Mouse (Mus musculus) liver, embryonic 14.5 days (tissue): ENCODE measurements around the gene Adamts7. TPM values are rescaled to one million over a fixed set of nuclear protein-coding genes. Genes with fewer than 3 reads are reported as not detected.

ENCODE experiments used
- ATAC-seq: fragments of 200-750 bp; cut with Nextera tagmentation; 2 replicates; pipeline ENCODE4 v1.8.0; 2017; ENCODE audit warnings: moderate number of reproducible peaks, mild to moderate bottlenecking, moderate library complexity; ENCODE audit not compliant: insufficient read depth
- DNase-seq, 3 experiments: peaks; one replicate each; pipeline ENCODE4 v3.0.0-alpha.2; 2012 to 2013; ENCODE audit warnings: low read depth in 3 of 3, low spot score in 3 of 3
- H3K27ac ChIP-seq: fragments of 300-500 bp; sonication (generic); 2 replicates; pipeline ENCODE4 v1.5.1; 2014; ENCODE audit warnings: moderate library complexity, mild to moderate bottlenecking, control low read depth, inconsistent platforms
- H3K27me3 ChIP-seq: fragments of 300-500 bp; sonication (generic); 2 replicates; pipeline ENCODE4 v1.6.1; 2014; ENCODE audit warnings: mild to moderate bottlenecking, low read length, moderate library complexity; ENCODE audit not compliant: control insufficient read depth, insufficient read depth
- H3K36me3 ChIP-seq: fragments of 300-500 bp; sonication (generic); replicated peaks from 2 replicates; pipeline ENCODE4 v1.6.1; 2014; ENCODE audit warnings: low read depth; ENCODE audit not compliant: control insufficient read depth, insufficient read depth
- H3K4me1 ChIP-seq, 2 experiments: fragments of 200-500 bp in 1 of 2; fragments of 300-500 bp in 1 of 2; sonication (generic) in 1 of 2; replicated peaks; 2 replicates each; pipeline ENCODE4 v1.6.1; 2012 to 2014; ENCODE audit warnings: antibody characterized with exemption in 1 of 2, inconsistent platforms in 1 of 2, low read length in 1 of 2; ENCODE audit not compliant: control insufficient read depth in 2 of 2, insufficient read depth in 2 of 2
- H3K4me2 ChIP-seq: fragments of 300-500 bp; sonication (generic); 2 replicates; pipeline ENCODE4 v1.6.1; 2014; ENCODE audit warnings: low read depth, mild to moderate bottlenecking, control low read depth, moderate library complexity
- H3K4me3 ChIP-seq, 2 experiments: fragments of 200-500 bp in 1 of 2; fragments of 300-500 bp in 1 of 2; sonication (generic) in 1 of 2; 2 replicates each; pipeline ENCODE4 v1.5.1; 2012 to 2014; ENCODE audit warnings: low read depth in 2 of 2, low read length in 2 of 2, mild to moderate bottlenecking in 2 of 2, control low read depth in 1 of 2, inconsistent platforms in 1 of 2, moderate library complexity in 1 of 2; ENCODE audit not compliant: insufficient read depth in 1 of 2
- H3K9ac ChIP-seq: fragments of 300-500 bp; sonication (generic); replicated peaks from 2 replicates; pipeline ENCODE4 v1.6.1; 2014; ENCODE audit warnings: mild to moderate bottlenecking, control low read depth, moderate library complexity
- H3K9me3 ChIP-seq: fragments of 300-500 bp; sonication (generic); 2 replicates; pipeline ENCODE4 v1.6.1; 2016; ENCODE audit warnings: low read length, mixed read lengths; ENCODE audit not compliant: control insufficient read depth
- CTCF ChIP-seq: IDR thresholded peaks from 2 replicates; pipeline ENCODE4 v1.5.1; 2016; ENCODE audit warnings: antibody characterized with exemption, low read depth, control low read depth
- EP300 ChIP-seq: IDR thresholded peaks from 2 replicates; pipeline ENCODE4 v1.6.1; 2016; ENCODE audit warnings: antibody characterized with exemption, low read depth
- WGBS: fragments of 180-500 bp; shearing (Covaris S2); extraction: QIAGEN DNeasy Blood & Tissue Kit; methylation state at CpG from one replicate; pipeline ENCODE4 v1.1.7; 2014; ENCODE audit not compliant: insufficient replicate concordance; 5-methylcytosine and 5-hydroxymethylcytosine counted together
- polyA plus RNA-seq, 2 experiments: library from polyadenylated mRNA; depleted of rRNA in 1 of 2; stranded (reverse) in 1 of 2; unstranded in 1 of 2; fragments of >200 nt; fragmentation: Nextera tagmentation in 1 of 2; extraction: Ambion mirVana in 1 of 2; gene quantifications; 2 replicates each; pipeline versions ENCODE4 v1.2.1 to v1.2.3; 2012 to 2014

Gene Adamts7
- polyA plus RNA-seq, 2 experiments = 0.47 to 0.64 TPM

- Histone ChIP-seq H3K4me3 (no peak overlapping the region), H3K9me3 (no peaks in the 10 kb centered on the region), H3K36me3 (peaks cover 2% of the 10 kb centered on the region), H3K9ac (no peak overlapping the region), H3K27me3 (no peaks in the 10 kb centered on the region), H3K27ac (peak overlapping the region; percentile 48), H3K4me1 (peaks cover 67 to 73% of the 10 kb centered on the region in 2 experiments), H3K4me2 (no peak overlapping the region; the same call in 1 of the 2 replicates)
- WGBS = 38% methylated on average over 7 of the region's 7 CpGs
- TF ChIP-seq CTCF (no peak), EP300 (no peak)
- ATAC-seq (no peak), DNase-seq (no peak)
Observed at GRCm38 (mm10) chr9:90257220-90257619, 94.4 kb downstream of the Adamts7 start.

Other genes with a start within 250 kb of the Adamts7 start
- 31.0 and 34.7 TPM in 2 replicates for gene Ctsh, start 108.9 kb upstream of the Adamts7 start, polyA plus RNA-seq (2012; rRNA removed)
- gene Ctsh, start 108.9 kb upstream of the Adamts7 start, polyA plus RNA-seq (2014; fragmentation: Nextera tagmentation; extraction: Ambion mirVana) = 87.0 and 87.6 TPM in 2 replicates
- gene Morf4l1, start 48.3 kb upstream of the Adamts7 start, polyA plus RNA-seq (2012; rRNA removed) = 91.7 and 128 TPM in 2 replicates
- 96.7 and 104 TPM in 2 replicates for gene Morf4l1, start 48.3 kb upstream of the Adamts7 start, polyA plus RNA-seq (2014; fragmentation: Nextera tagmentation; extraction: Ambion mirVana)
- gene Tbc1d2b, start 107.7 kb downstream of the Adamts7 start, polyA plus RNA-seq (2012; rRNA removed) = 9.8 and 10.1 TPM in 2 replicates
- gene Tbc1d2b, start 107.7 kb downstream of the Adamts7 start, polyA plus RNA-seq (2014; fragmentation: Nextera tagmentation; extraction: Ambion mirVana) = 6.5 and 9.5 TPM in 2 replicates